In genomic region chr2:118199867-118200266, GRCm38 (mm10) we compare ENCODE assay signal across 8 mouse cellular contexts. TPM values are rescaled to one million over a fixed set of nuclear protein-coding genes. Genes with fewer than 3 reads are reported as not detected.
DNase-seq lines count a peak whose midpoint lies in the region; ATAC-seq lines count a peak whose summit lies in the region.

No protein-coding gene starts in this region.

- peak; percentile 36 for DNase-seq in MEL-GATA-1-ER (ENCODE audit: extremely low read depth, low read depth)
- DNase-seq in c-Kit-positive CD71-positive TER-119-negative erythroid progenitor cells, embryonic 14.5 days (ENCODE audit: low read depth), result peak; percentile 25
- peak; percentile 12 for DNase-seq in heart, postnatal 25 days (ENCODE audit: low spot score)
- DNase-seq in layer of hippocampus, adult 9-10 months (ENCODE audit: low spot score), result peak; percentile 77
- peak; percentile 89 for DNase-seq in lung, postnatal 36 days
- peak; percentile 70 for DNase-seq in right cerebral cortex, postnatal 25 days
- DNase-seq in urinary bladder, postnatal 4 days (ENCODE audit: low spot score in 2 of 2), result peak; percentile 49 to 74

- WGBS in forebrain, embryonic 12.5 days, result 8% methylated on average over 5 of the region's 5 CpGs

- H3K9me3 ChIP-seq in forebrain, embryonic 12.5 days, result no peaks in the 10 kb centered on the region

- H3K9ac ChIP-seq in forebrain, embryonic 12.5 days, result no peak overlapping the region

- no peaks in the 10 kb centered on the region for H3K36me3 ChIP-seq in forebrain, embryonic 12.5 days (replicated peaks)

- H3K4me2 ChIP-seq in forebrain, embryonic 12.5 days, result no peak overlapping the region

- H3K27me3 ChIP-seq in forebrain, embryonic 12.5 days, result peaks cover 5% of the 10 kb centered on the region; the same call in 1 of the 2 replicates

- peaks cover 27% of the 10 kb centered on the region for H3K4me1 ChIP-seq in forebrain, embryonic 12.5 days

- peak; percentile 56 for ATAC-seq in forebrain, embryonic 12.5 days (ENCODE audit: low FRiP score)

- intact Hi-C loops in heart, postnatal 25 days (cut with DNase I), result loop anchor here (2.0 kb wide), 1 partner anchor 45 kb away; no protein-coding TSS in a partner anchor

- no peak overlapping the region for H3K4me3 ChIP-seq in forebrain, embryonic 12.5 days (replicated peaks)

- no peak overlapping the region for H3K27ac ChIP-seq in forebrain, embryonic 12.5 days

RNA-seq across cellular contexts. Expression of gene Fsip1, which starts 56.9 kb away (rescaled TPM):
- 3.0 and 3.3 TPM in 2 replicates for polyA plus RNA-seq in forebrain, embryonic 12.5 days (2016; fragmentation: Nextera tagmentation; extraction: Ambion mirVana)
- total RNA-seq in heart, postnatal 25 days (2021), result not detected

Comparison
In these comparisons a context has a peak if more than half of its experiments do, and no peak if none do; other contexts are left out.
1. DNase-seq: peak in every context shown above with its lines; median percentile 89 in lung, postnatal 36 days; 77 in layer of hippocampus, adult 9-10 months; 70 in right cerebral cortex, postnatal 25 days; 62 in urinary bladder, postnatal 4 days; 36 in MEL-GATA-1-ER; 25 in c-Kit-positive CD71-positive TER-119-negative erythroid progenitor cells, embryonic 14.5 days; 12 in heart, postnatal 25 days.